Mouse (Mus musculus): ENCODE measurements around the gene Tspan15. TPM values are rescaled to one million over a fixed set of nuclear protein-coding genes. Genes with fewer than 3 reads are reported as not detected.

Tspan15 gene
- 10 to 100 TPM; 10.2 to 14.8 (median 13.5) TPM for total RNA-seq (2022)

- DNase-seq (ENCODE audit: low spot score in 2 of 2), result peak; percentile 73 to 75
Measured at GRCm38 (mm10) chr10:62230708-62231394, at the start of gene Tspan15. TSS of gene Tspan15 (minus strand) at chr10:62231251.

- DNase-seq (ENCODE audit: low spot score in 2 of 2), result no peak
Measured at GRCm38 (mm10) chr10:62279671-62280070, 48.6 kb upstream of the Tspan15 start.

GRCm38 (mm10) chr10:62279066-62279465 lies 48.0 kb upstream of the Tspan15 start:
- no peak for DNase-seq (ENCODE audit: low spot score in 2 of 2)

- no peak for DNase-seq (ENCODE audit: low spot score in 2 of 2)
Measured at GRCm38 (mm10) chr10:62277499-62278293, 46.6 kb upstream of the Tspan15 start.

- peak; percentile 53 to 92 for DNase-seq (ENCODE audit: low spot score in 2 of 2)
Measured at GRCm38 (mm10) chr10:62275235-62275634, 44.2 kb upstream of the Tspan15 start.

- DNase-seq (ENCODE audit: low spot score in 2 of 2), result no peak
Measured at GRCm38 (mm10) chr10:62269278-62269677, 38.2 kb upstream of the Tspan15 start.

GRCm38 (mm10) chr10:62264299-62264698 lies 33.2 kb upstream of the Tspan15 start:
- DNase-seq (ENCODE audit: low spot score in 2 of 2), result no peak

- DNase-seq (ENCODE audit: low spot score in 2 of 2), result peak in 1 of 2 experiments; percentile 40
Measured at GRCm38 (mm10) chr10:62261115-62261886, 30.2 kb upstream of the Tspan15 start.

- DNase-seq (ENCODE audit: low spot score in 2 of 2), result no peak
Measured at GRCm38 (mm10) chr10:62258298-62258697, 27.2 kb upstream of the Tspan15 start.

GRCm38 (mm10) chr10:62252496-62253235 lies 21.6 kb upstream of the Tspan15 start:
- no peak for DNase-seq (ENCODE audit: low spot score in 2 of 2)

- no peak for DNase-seq (ENCODE audit: low spot score in 2 of 2)
Measured at GRCm38 (mm10) chr10:62252000-62252488, 21.0 kb upstream of the Tspan15 start, which contains the start of gene Tacr2. TSS of gene Tacr2 (plus strand) at chr10:62252438.

- DNase-seq (ENCODE audit: low spot score in 2 of 2), result no peak
Measured at GRCm38 (mm10) chr10:62247815-62248214, 16.8 kb upstream of the Tspan15 start.

GRCm38 (mm10) chr10:62247156-62247555 lies 16.1 kb upstream of the Tspan15 start:
- no peak for DNase-seq (ENCODE audit: low spot score in 2 of 2)

- DNase-seq (ENCODE audit: low spot score in 2 of 2), result no peak
Measured at GRCm38 (mm10) chr10:62244067-62244466, 13.0 kb upstream of the Tspan15 start.

- DNase-seq (ENCODE audit: low spot score in 2 of 2), result no peak
Measured at GRCm38 (mm10) chr10:62242896-62243295, 11.8 kb upstream of the Tspan15 start.

- no peak for DNase-seq (ENCODE audit: low spot score in 2 of 2)
Measured at GRCm38 (mm10) chr10:62242358-62242757, 11.3 kb upstream of the Tspan15 start.

- DNase-seq (ENCODE audit: low spot score in 2 of 2), result no peak
Measured at GRCm38 (mm10) chr10:62239270-62239669, 8.2 kb upstream of the Tspan15 start.

- DNase-seq (ENCODE audit: low spot score in 2 of 2), result no peak
Measured at GRCm38 (mm10) chr10:62238688-62239087, 7.6 kb upstream of the Tspan15 start.

GRCm38 (mm10) chr10:62237205-62237604 lies 6.2 kb upstream of the Tspan15 start:
- DNase-seq (ENCODE audit: low spot score in 2 of 2), result no peak

- no peak for DNase-seq (ENCODE audit: low spot score in 2 of 2)
Measured at GRCm38 (mm10) chr10:62236165-62236564, 5.1 kb upstream of the Tspan15 start.

- DNase-seq (ENCODE audit: low spot score in 2 of 2), result no peak
Measured at GRCm38 (mm10) chr10:62231811-62232210, 760 bp upstream of the Tspan15 start.

Data from left cerebral cortex, adult 8-10 months (tissue).